Mouse (Mus musculus) limb, embryonic 14.5 days (tissue): Measurements from ENCODE around the gene Lyl1. TPM values are rescaled to one million over a fixed set of nuclear protein-coding genes. Genes with fewer than 3 reads are reported as not detected.

ENCODE experiments used
- ATAC-seq: fragments of 200-750 bp; cut with Nextera tagmentation; 2 replicates; pipeline ENCODE4 v1.8.0; 2017; ENCODE audit warnings: low read depth, moderate number of reproducible peaks, moderate TSS enrichment; ENCODE audit not compliant: low FRiP score
- DNase-seq: peaks from one replicate; pipeline ENCODE4 v3.0.0-alpha.2; 2015; ENCODE audit warnings: low spot score
- H3K27ac ChIP-seq: fragments of 300-500 bp; sonication (generic); replicated peaks from 2 replicates; pipeline ENCODE4 v1.5.1; 2014; ENCODE audit warnings: low read depth, mild to moderate bottlenecking, low read length, moderate library complexity, mixed read lengths
- H3K27me3 ChIP-seq: fragments of 300-500 bp; sonication (generic); 2 replicates; pipeline ENCODE4 v1.6.1; 2014; ENCODE audit warnings: low read length, mixed read lengths; ENCODE audit not compliant: control insufficient read depth, insufficient read depth
- H3K36me3 ChIP-seq: fragments of 300-500 bp; sonication (generic); 2 replicates; pipeline ENCODE4 v1.6.1; 2014; ENCODE audit warnings: mild to moderate bottlenecking, low read length, moderate library complexity, mixed read lengths; ENCODE audit not compliant: control insufficient read depth, insufficient read depth
- H3K4me1 ChIP-seq: fragments of 300-500 bp; sonication (generic); 2 replicates; pipeline ENCODE4 v1.6.1; 2014; ENCODE audit warnings: antibody characterized with exemption, low read length, mixed read lengths; ENCODE audit not compliant: control insufficient read depth, insufficient read depth
- H3K4me2 ChIP-seq: fragments of 300-500 bp; sonication (generic); replicated peaks from 2 replicates; pipeline ENCODE4 v1.6.1; 2014; ENCODE audit warnings: low read depth, mild to moderate bottlenecking, low read length, moderate library complexity; ENCODE audit not compliant: severe bottlenecking
- H3K4me3 ChIP-seq: fragments of 300-500 bp; sonication (generic); replicated peaks from 2 replicates; pipeline ENCODE4 v1.5.1; 2014; ENCODE audit warnings: low read length
- H3K9ac ChIP-seq: fragments of 300-500 bp; sonication (generic); 2 replicates; pipeline ENCODE4 v1.6.1; 2014; ENCODE audit warnings: mild to moderate bottlenecking, low read depth, low read length, moderate library complexity; ENCODE audit not compliant: severe bottlenecking
- H3K9me3 ChIP-seq: fragments of 300-500 bp; sonication (generic); 2 replicates; pipeline ENCODE4 v1.6.1; 2016; ENCODE audit warnings: low read length; ENCODE audit not compliant: control insufficient read depth
- POLR2A ChIP-seq: fragments of 200-500 bp; IDR thresholded peaks from 2 replicates; pipeline ENCODE4 v1.8.0; 2012; ENCODE audit warnings: inconsistent platforms, mild to moderate bottlenecking, moderate library complexity, borderline replicate concordance; ENCODE audit not compliant: insufficient read depth, insufficient read length; ENCODE audit errors: extremely low read depth
- WGBS: fragments of 180-500 bp; shearing (Covaris S2); extraction: QIAGEN DNeasy Blood & Tissue Kit; methylation state at CpG from one replicate; pipeline ENCODE4 v1.1.7; 2014; 5-methylcytosine and 5-hydroxymethylcytosine counted together
- polyA plus RNA-seq, 2 experiments: library from polyadenylated mRNA; depleted of rRNA in 1 of 2; stranded (reverse) in 1 of 2; unstranded in 1 of 2; fragments of >200 nt; fragmentation: Nextera tagmentation in 1 of 2; extraction: Ambion mirVana in 1 of 2; gene quantifications; 2 replicates each; pipeline versions ENCODE4 v1.2.1 to v1.2.3; 2012 to 2014

The Lyl1 gene
- polyA plus RNA-seq, 2 experiments, result 5.6 to 7.1 TPM

DNA sequence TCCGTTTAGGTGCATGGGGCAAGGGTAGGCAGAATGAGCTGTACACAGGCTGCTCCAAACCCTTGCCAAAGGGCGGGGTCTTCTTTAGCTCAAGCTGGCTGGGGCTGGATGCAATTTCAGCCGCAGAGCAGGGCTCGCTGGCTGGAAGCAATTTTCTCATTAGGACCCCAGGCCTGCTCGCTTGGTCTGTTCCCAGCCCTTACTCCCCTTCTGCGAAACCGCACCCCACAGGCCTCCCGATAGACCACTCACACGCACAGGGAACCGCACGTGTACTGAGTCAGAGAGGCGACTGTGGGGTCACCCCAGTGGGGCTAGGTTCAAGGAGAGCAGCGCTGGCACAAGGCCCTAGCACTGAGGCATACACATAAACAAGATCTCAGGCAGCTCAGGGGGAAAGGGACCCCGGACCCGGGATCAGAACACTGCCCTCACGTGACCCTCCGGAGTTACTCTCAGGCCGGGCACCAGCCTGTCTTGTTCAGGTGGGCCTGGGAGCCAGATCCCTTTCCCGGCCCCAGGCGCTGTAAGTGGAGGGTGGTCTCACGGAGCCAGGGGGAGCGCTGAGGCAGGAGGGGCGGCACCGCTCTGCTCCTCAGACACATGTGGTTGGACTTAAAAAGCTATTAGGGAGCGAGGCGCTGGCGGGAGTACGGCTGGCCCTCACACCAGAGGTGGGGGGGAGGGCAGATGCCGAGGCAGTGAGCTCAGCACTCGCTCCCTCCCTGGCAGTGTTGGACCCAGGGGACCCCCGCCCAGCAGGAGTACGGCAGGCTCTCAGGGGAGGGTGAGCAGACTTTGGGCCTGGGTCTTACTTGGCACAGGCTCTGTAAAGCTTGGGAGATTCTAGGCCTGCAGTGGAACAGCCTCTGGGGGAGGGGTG is 41.2 kb downstream of the Lyl1 start:
- peak overlapping the region; percentile 99 for H3K27ac ChIP-seq
- H3K4me2 ChIP-seq, result peak overlapping the region; percentile 45
- peak overlapping the region; percentile 53 for H3K9ac ChIP-seq
- peak overlapping the region; percentile 17 for H3K4me3 ChIP-seq
- WGBS, result under 1% methylated on average over 30 of the region's 32 CpGs
- no peaks in the 10 kb centered on the region for H3K9me3 ChIP-seq
- no peaks in the 10 kb centered on the region for H3K27me3 ChIP-seq
- H3K36me3 ChIP-seq, result peaks cover 12% of the 10 kb centered on the region
- DNase-seq (peak; percentile 92), ATAC-seq (peak; percentile 90)
- no peak for TF ChIP-seq POLR2A
- H3K4me1 ChIP-seq, result peaks cover 100% of the 10 kb centered on the region

DNA sequence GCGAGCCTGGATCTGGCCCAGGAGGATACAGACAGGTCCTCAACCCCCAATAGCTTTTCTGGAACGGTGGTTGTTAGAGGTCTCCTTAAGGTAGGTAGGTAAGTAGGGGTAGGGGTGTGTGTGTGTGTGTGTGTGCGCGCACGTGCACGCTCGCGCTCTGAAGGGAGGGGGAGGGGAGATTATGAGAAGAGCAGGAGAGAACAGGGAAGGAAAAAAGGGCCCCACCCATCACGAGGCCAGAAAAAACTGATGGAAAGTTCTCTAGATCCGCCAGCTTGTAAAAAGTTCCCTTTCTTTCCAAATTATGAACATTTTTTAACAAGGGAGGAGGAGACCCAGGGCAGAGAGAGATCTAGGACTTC is 41.8 kb downstream of the Lyl1 start:
- 3% methylated on average over 10 of the region's 10 CpGs for WGBS
- no peaks in the 10 kb centered on the region for H3K9me3 ChIP-seq
- peaks cover 96% of the 10 kb centered on the region for H3K4me1 ChIP-seq
- H3K27me3 ChIP-seq, result no peaks in the 10 kb centered on the region
- H3K4me2 ChIP-seq, result peak overlapping the region; percentile 45
- ATAC-seq (peak; percentile 21), DNase-seq (peak; percentile 84)
- H3K36me3 ChIP-seq, result peaks cover 12% of the 10 kb centered on the region
- no peak for TF ChIP-seq POLR2A
- H3K27ac ChIP-seq, result peak overlapping the region; percentile 99
- H3K4me3 ChIP-seq, result peak overlapping the region; percentile 17
- peak overlapping the region; percentile 53; the same call in 1 of the 2 replicates for H3K9ac ChIP-seq

- peak overlapping the region; percentile 99 for H3K27ac ChIP-seq
- TF ChIP-seq POLR2A, result no peak
- peak overlapping the region; percentile 45 for H3K4me2 ChIP-seq
- H3K9me3 ChIP-seq, result no peaks in the 10 kb centered on the region
- 0 out of 2 replicates have a peak overlapping the region, but pooled peaks have one; percentile 53 for H3K9ac ChIP-seq
- H3K4me1 ChIP-seq, result peaks cover 93% of the 10 kb centered on the region
- 9% methylated on average over 14 of the region's 17 CpGs for WGBS
- peaks cover 12% of the 10 kb centered on the region for H3K36me3 ChIP-seq
- ATAC-seq (peak; percentile 14), DNase-seq (peak; percentile 89)
- H3K27me3 ChIP-seq, result no peaks in the 10 kb centered on the region
- no peak overlapping the region; the same call in none of the 2 replicates for H3K4me3 ChIP-seq
Observed at GRCm38 (mm10) chr8:84743517-84744420, 42.5 kb downstream of the Lyl1 start.

DNA sequence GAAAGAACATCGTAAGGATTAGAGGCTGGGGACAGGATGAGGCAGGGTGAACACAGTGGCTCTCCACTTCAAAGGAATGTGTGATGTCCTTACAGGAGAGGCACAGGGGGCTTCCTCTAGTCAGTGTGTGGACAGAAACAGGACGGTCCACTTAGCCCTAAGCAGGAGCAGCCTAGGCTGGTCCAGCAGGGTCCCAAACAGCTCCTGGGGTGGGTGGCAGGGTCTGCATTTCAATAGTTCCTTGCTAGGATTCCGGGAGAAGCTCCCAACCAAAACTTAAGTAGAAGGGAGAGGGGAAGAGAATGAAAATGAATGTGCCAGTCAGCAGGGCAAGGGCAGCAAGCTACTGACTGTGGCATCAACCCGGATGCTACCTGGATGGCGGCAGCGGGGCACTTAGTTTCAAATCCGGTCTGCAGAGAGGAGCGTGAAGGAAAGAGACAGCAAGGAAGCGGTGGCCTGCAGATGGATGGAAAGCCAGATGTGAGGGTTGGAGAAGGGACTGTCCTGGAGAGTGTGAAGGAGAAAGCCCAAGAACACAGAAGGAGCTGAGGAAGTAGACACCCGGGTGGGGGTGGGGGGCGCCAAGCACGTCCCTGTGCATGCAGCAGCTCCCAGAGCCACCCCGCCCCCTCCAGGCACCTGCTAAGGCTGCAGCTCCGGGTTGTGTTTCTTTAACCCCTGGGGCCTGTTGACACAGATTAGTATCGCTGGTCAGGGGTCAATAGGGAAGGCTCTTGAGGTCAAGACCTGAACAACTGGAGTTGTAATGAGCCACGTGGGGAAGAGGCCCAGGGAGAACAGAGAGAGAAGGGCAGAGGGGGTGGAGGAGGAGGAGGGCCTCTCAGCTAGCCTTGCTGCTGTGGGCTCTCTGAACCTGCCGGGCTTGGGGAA is 44.0 kb downstream of the Lyl1 start:
- Histone ChIP-seq H3K4me3 (peak overlapping the region; percentile 4; the same call in 1 of the 2 replicates), H3K9me3 (no peaks in the 10 kb centered on the region), H3K4me1 (peaks cover 93% of the 10 kb centered on the region), H3K36me3 (peaks cover 18% of the 10 kb centered on the region), H3K27me3 (no peaks in the 10 kb centered on the region), H3K9ac (peak overlapping the region; percentile 45), H3K4me2 (peak overlapping the region; percentile 45), H3K27ac (peak overlapping the region; percentile 99)
- no peak for TF ChIP-seq POLR2A
- 7% methylated on average over 17 of the region's 17 CpGs for WGBS
- ATAC-seq, result no peak
- DNase-seq, result no peak
